Mouse (Mus musculus) R1 (cell line): Measurements from ENCODE around the gene Lasp1.
"Not testable (repeated sequence)": the region's sequence is repeated elsewhere in the genome, so short reads cannot be mapped to it uniquely, and the experiment has no call there.

ENCODE experiments used
- DNase-seq: peaks from one replicate; pipeline ENCODE4 v3.0.0-alpha.2; 2018; ENCODE audit warnings: low read depth, low spot score

The Lasp1 gene

DNA sequence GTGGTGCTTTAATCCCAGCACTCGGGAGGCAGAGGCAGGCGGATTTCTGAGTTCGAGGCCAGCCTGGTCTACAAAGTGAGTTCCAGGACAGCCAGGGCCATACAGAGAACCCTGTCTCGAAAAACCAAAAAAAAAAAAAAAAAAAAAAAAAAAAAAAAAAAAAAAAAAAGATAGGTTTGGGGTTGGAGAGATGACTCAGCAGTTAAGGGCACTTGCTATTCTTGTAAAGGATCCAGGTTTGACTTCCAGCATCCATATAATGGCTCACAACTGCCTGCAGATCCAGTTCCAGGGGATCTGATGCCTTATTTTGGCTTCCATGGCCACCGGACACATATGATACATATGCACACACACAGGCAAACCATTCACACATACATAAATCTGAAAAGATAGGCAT is 73.6 kb downstream of the Lasp1 start:
- DNase-seq, result not testable (repeated sequence)

- DNase-seq, result no peak
Observed at GRCm38 (mm10) chr11:97874396-97874795, 75.6 kb downstream of the Lasp1 start.

DNA sequence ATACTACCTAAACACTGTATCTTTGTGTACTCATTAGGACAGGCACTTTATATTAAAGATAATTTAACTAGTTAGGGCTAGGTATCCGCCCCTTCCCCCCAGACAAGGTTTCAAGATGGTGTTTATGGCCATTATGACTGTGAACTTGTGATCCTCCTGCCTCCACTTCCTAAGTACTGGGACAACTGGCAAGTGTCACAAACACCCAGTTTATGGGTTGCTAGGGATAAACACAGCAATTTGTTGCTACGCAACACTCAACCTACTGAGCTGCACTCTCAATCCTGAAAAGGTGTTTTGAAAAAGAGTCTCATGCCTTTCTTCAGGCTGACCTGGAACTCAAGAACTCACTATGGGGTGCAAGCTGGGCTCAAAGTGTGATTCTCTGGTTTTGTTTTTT is 78.5 kb downstream of the Lasp1 start:
- no peak for DNase-seq

DNA sequence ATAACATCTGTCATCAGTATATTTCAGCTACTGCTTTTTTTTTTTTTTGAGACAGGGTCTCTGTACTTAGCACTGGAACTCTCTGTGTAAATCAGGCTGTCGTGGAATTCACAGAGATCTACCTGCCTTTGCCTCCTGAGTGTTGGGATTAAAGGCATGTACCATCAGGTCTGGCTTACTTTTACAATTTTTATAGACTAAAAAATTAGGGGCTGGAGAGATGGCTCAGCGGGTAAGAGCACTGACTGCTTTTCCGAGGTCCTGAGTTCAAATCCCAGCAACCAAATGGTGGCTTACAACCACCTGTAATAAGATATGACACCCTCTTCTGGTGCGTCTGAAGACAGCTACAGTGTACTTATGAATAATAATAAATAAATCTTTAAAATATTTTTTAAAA is 81.6 kb downstream of the Lasp1 start:
- DNase-seq, result no peak

GRCm38 (mm10) chr11:97883542-97883917 is 84.7 kb downstream of the Lasp1 start:
- DNase-seq, result peak; percentile 96

- DNase-seq, result peak; percentile 99
Observed at GRCm38 (mm10) chr11:97883918-97884600, 85.3 kb downstream of the Lasp1 start, which contains the start of gene Fbxo47. Gene Fbxo47 (minus strand): TSS chr11:97884154.

DNA sequence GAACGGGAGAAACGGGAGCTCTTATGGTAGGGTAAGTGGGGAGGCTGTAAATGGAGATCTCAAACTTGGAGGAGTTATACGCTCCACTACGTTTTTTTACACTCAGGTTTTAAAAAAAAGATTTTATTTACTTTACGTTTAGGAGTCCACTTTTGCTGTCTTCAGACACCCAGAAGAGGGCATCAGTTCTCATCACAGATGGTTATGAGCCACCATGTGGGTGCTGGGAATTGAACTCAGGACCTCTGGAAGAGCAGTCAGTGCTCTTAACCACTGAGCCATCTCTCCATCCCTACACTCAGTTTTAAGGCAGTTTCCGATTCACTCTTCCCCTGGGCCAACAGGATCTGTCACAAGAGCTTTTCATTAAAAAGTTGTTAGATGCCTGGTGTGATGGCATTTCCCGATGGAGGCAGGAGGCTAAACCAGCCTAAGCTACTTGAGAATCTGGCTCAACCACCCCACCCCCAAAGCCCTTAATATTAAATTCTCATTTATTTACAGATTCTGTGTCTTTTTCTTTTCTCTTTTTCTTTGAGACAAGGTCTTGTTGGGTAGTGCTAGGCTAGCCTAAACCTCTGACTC is 85.9 kb downstream of the Lasp1 start:
- no peak for DNase-seq

- no peak for DNase-seq
Observed at GRCm38 (mm10) chr11:97885296-97885915, 86.6 kb downstream of the Lasp1 start.
